Mouse (Mus musculus) megakaryocyte, adult 5-6 weeks (primary cell): ENCODE data around the gene Cylc2. TPM values are rescaled to one million over a fixed set of nuclear protein-coding genes. Genes with fewer than 3 reads are reported as not detected.

Source experiments
- ATAC-seq: 2 replicates; pipeline ENCODE4 v1.8.0; 2016; ENCODE audit warnings: mild to moderate bottlenecking, inconsistent platforms; ENCODE audit not compliant: poor library complexity, severe bottlenecking
- total RNA-seq, 2 experiments: library from RNA; stranded (forward) in 1 of 2; stranded (reverse) in 1 of 2; fragments of 153-499, 151-499 nt in 1 of 2; fragments of 221-1000, 200-1000 nt in 1 of 2; gene quantifications; 2 replicates each; pipeline versions ENCODE4 v1.2.3 to v1.2.4; 2015 to 2017

Gene Cylc2
- total RNA-seq (2015) (not detected in 2 replicates), total RNA-seq (2017) (not detected in 2 replicates)

DNA sequence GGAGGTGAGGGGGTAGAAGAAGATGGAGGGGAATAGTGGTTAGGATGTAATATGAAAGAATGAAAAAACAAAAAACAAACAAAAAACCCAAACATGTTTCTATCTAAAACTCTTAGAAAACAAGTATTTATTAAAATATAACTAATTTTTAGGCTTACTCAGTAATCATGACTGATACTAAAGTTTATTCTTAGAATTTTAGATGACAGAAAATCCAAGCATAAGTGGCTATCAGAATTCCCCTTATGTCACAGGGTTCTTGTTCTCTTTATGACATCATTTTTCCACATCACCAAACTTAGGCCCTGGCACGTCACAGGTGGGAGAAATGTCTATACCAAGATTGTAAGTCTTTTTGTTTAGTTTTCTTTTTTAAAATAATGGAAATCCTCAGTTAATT, at the start of gene Cylc2:
TSS of gene Cylc2 (plus strand) at position 301 of the 400 bp plus-strand sequence.
- ATAC-seq = no peak
